Mouse (Mus musculus) CH12F3 (cell line): ENCODE measurements around the gene Srp14.

Source experiments
- in situ Hi-C: fragments of 300-500 bp; cut with MboI; formaldehyde crosslinking; loops from 2 replicates; pipeline ENCODE4 v1.14.3; 2020; ENCODE audit warnings: low sequenced_read_pairs

The Srp14 gene

DNA sequence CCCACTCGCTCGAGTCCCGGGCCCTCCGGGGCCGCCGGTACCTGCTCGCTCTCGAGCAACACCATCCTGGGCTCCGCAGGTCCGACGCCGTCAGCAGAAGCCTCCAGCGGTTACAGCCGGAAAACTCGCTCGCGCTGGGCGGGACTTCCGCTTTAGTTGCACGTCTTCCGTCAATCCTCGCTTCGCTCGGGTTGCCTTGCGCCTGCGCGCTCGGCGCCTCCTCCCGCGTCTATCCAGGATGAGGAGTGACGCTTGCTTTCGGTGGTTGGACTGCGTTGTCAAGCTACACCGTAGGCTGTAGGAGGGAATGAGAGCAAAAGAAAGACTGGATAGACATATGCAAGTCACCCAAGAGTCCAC lies at the start of gene Srp14:
Srp14 (minus strand) TSS at position 162 of the 360 bp plus-strand sequence.
- in situ Hi-C loops: loop anchor here (25.0 kb wide), 1 partner anchor 258 kb away; the partner anchor contains the start of genes Inafm2 and Plcb2

DNA sequence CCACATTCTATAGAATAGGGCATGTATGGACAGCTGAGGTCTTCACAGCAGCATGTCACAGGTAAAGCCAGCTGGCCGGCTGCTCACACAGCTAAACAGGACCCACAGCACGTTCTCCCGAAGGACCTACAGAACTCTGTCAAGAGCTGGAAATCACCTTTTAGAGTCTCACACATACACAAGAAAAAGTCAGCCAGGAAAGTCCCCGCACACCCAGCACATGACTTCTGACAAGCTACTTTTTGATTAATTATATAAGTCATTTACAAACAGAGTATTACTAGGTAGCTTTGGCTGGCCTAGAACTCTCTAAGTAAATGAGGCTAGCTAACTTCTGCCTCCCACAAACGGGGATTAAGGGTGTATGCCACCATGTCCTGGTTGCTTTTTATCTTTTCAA lies 47.0 kb upstream of the Srp14 start:
- in situ Hi-C loops: no loop called here

DNA sequence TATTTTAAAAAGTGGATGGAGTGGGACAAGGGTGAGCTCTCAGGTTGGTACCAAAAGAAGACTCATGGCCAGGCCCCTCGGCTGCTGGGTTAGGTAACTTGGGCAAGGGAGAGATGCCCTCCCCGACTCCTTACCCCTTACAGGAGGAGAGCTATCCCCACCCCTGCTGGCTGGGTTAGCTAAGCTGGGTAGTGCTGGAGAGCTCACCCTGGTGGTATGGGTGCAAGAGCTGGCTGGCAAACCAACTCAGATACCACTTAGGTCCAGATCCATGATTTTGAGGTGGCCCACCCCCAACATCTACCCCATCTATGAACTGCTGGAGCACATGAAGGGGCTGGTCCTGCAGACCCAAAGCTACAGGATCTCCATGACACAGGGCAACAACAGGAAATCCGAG lies 45.3 kb upstream of the Srp14 start:
- in situ Hi-C loops: no loop called here

DNA sequence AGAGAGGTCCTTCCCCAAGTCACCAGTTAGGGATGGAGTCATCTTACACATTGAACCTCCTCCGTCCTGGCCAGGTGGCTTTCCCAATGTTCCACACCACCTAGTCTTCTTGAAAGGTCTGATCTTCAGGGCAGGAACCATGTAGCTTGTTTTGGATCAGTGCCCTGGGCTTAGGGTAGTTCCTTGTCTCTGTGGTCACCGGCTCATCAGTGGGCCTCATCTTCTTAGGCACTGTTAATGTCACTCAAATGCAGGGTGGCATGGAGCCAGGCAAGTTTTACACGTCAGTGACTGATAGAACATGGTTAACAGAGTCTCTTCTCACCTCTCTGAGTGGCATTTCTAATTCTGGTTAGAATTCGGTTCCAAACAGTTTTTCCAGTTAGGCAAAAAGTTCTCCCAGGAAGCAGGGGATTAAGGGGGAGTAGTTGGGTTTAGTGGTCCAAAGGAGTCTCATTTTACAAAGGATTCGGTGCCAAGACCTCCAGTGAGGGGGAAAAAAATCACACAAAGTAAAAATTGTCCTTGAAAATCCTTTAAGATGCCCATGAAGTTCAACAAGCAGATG lies 43.7 kb upstream of the Srp14 start:
- in situ Hi-C loops: no loop called here

DNA sequence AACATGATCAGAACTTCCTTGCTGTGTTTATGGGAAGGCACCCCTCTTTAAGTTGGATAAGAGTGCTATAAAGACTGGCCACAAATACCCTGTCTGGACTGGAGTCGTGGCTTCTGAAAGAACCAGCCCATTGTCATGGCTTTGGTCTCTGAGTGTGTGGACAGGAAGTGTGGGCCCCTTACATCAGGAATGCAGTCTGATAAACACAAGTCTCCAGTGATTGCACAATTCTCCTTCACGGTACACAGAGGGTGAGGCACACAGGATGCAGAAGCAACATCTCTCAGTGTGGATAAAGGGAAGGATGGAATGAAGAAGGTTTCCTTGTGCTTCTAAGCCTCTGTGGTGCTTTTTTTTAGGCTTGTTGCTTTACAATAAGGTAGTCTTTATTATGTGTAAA lies 42.8 kb upstream of the Srp14 start:
- in situ Hi-C loops: no loop called here

DNA sequence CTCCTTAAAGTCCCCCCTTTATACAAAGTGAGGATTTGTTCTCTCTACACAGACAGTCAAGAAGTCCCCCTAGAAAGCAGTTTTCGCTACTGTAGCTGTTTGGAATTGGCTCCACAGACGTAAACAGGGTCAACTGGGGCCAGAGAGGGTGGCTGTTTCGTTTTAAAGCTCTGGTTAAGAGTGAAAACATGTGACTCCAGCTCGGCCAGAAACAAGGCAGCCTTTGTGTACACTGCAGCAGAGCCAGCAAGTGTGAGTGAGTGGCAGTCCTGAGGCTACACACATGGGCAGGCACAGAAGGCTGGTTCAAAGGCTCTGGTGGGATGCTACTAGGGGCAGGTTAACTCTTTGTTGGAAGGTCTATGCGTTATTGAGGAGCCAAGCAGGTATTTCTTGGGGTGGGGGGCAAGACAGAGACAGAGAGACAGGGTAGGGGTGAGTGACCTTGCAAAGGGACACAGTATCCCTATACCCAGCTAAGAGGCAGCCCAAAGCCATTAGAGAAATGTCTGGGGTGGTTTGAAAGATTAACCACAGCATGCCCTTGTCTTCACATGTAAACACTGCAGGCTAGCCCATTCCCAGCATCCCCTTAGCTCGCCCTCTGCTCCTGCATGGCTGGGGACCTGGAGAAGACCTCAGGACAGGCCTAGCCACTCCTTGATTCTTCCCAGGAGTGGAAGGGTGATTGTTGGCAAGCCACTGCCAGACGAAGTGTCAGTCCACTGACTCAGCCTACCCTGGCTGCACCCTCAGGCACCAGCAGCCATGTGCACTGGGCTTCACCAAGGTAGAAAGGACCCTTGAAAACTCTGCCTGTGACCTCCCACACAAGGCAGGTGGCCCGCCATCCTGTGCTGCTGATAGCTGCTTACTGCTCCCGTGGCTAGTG lies 40.8 kb upstream of the Srp14 start:
- in situ Hi-C loops: no loop called here

DNA sequence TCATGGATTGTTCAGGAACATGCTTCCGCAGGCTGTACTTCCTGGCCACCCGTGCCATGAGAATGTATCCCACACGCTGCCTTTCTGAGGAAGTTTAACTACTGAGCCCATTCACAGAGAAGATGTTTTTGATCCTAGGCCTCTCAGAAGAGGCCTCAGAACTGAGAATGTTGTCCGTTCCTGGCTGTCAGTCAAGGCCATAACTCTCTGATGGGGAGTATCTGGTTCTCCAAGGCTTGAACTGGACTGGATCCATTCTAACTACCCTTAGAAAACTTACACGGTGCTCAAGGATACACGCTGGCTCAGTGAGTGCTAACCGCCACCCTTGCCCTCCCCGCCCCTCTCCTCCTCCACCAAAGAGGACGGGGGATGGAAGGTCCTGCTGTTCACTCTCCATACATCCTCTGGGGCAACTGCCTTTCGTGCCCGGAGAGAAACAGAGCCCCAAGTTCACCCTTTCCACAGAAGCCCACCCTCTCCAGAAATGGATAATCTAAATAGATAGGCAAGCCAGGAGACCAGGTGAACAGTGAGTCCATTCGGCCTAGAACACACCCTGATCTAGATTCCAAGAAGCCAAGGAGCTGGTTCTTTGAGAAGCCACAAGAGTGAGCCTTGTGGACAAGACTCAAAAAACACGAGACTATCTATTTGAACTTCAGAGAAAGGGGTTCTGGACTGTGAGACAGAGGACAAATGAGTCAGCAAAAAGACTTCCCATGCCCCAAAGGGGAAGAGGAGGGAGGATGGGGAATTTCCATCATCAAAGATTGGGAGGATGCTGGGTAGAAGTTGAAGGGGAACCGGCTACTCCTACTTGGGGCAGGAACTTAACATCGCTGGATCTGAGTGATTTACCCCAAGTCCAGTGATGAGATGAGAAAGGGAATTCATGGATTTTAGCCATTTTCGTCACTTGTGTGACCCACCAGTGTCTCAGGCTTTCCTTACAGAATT lies 33.2 kb upstream of the Srp14 start:
- in situ Hi-C loops: no loop called here

DNA sequence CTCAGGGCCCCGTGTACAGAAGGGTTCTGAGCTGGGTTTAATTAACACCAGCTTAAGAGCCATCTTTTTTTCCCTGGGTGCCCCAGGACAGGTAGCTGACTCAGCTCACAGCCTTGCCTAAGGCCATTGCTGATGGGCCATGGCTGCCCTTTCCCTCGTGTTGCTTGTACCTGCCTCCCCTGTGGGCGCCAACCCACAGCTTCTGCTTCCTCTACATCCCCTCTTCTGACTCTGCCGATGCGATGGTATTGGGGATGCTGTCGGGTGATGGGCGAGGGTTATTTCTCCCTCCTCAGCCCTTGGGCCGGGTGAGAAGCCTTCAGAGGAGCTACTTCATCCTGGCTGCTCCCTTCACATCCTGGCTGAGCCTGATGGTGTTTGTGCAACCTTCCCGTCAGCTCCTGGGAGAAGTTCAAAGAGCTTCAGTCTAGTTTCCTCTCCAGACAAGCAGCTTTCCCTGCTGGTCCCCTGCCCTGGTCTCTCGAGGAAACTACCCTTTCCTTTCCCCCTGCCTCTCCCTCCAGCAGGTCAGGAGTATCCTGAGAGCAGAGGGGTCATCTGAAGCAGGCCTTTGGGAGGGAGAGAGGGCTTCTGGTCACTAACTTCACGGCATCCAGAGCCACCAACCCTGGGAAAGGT lies 32.4 kb upstream of the Srp14 start:
- in situ Hi-C loops: no loop called here

DNA sequence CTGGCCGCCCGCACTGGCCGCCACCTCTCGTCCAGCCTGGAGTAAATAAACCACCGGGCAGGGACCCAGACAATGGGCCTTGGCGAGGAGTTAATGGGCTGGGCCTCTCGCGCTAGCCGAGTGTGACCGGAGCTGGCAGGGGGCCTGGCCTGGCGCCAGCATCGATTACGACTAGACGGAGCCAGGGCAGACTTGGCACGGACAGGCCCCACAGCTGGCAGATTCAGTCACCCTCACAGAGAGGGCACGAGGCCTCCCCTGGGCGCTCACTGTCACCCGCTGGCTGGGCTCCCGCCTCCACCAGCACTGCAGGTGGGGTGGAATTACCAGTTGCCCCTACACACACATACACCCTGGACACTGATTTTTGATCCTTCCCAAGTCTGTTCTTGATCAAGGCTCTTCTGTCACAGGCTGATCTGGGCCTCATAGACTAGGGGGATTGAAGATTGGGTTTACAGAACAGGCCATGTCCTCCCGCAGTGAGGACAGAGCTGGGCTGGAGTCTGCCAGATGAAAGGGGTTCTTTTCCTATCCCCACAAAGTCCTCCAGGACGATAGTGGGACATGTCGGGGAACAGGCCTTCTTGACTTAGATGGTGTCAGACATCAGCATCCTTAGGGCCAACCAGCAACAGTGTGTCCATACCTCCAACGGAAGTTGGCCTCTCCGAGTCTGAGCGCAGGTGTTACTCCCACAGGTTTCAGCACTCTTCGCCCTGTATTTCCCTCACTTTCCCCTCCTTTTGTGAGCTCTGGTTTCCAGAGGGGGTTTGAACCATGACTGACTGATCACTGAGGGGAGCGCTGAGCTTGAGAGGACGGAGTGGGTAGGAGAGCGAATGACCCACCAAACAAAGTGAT lies 31.2 kb upstream of the Srp14 start:
- in situ Hi-C loops: no loop called here

DNA sequence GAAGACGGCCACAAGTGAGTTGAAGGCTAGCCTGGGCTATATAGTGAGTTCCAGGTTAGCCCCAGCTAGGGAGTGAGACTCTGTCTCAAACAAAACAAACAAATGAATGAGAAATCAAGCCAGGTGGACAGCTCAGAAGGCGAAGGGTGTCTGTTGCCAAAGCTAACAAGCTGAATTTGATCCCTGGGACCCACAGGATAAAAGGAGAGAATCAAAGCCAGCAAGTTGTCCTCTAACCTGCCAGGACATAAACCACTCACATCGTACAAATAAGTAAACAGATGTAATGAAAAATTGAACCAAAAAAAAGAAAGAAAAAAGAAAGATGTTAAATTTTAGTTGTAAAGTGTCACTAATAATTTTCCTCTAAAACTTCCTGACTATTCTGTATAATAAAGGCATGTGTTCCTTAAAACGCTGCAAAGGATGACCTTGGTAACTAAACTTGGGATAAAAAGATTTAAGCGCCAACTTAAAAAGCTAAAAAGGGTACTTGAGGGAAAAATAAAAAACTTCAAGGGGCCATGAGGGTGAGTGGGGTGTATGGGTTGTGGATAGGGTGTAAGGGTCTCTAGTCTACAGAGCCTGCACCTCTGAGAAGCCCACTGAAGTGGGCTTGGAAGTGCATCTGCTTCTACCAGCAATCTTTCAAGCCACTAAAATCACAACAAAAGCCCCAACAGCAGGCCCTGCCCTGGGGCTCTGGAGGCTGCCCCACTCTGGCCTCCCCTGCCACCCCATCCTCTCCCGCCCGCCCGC lies 30.4 kb upstream of the Srp14 start:
- in situ Hi-C loops: no loop called here

DNA sequence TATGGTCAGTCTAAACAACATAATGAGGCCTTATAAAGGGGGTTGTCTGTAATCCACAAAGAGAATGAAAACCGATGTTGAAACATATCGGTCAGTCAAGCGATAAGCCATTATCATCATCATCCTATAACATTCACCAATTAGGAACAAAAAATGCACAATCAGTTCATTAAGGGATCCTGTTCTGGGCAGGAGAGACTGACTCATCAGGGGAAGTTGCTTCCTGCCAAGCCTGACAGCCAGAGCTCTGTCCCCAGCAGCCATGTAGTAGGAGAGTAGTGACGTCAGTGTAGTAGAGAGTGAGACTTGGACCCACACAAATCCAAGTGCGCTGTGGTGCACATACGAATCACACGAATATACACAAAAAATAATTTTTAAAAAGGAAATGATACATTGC lies 27.6 kb upstream of the Srp14 start:
- in situ Hi-C loops: no loop called here

DNA sequence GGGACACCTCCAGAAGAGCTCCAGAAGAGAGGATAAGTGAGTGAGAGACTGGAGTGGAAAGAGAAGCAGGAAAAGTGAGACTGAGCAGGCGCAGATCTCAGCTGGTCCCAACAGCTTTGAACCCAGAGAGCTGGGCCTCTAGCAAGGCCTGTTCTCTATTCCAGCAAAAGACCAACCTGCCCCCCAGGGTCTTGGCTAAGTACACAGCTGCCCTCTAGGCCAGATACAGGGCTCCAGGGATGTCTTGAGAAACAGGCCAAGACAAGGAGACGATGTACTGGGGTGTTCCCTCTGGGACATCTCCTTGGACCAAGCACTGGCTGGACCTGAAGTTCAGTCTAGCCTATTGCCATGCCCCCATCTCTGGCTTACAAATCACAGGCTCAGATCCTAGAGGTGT lies 20.7 kb upstream of the Srp14 start:
- in situ Hi-C loops: no loop called here

DNA sequence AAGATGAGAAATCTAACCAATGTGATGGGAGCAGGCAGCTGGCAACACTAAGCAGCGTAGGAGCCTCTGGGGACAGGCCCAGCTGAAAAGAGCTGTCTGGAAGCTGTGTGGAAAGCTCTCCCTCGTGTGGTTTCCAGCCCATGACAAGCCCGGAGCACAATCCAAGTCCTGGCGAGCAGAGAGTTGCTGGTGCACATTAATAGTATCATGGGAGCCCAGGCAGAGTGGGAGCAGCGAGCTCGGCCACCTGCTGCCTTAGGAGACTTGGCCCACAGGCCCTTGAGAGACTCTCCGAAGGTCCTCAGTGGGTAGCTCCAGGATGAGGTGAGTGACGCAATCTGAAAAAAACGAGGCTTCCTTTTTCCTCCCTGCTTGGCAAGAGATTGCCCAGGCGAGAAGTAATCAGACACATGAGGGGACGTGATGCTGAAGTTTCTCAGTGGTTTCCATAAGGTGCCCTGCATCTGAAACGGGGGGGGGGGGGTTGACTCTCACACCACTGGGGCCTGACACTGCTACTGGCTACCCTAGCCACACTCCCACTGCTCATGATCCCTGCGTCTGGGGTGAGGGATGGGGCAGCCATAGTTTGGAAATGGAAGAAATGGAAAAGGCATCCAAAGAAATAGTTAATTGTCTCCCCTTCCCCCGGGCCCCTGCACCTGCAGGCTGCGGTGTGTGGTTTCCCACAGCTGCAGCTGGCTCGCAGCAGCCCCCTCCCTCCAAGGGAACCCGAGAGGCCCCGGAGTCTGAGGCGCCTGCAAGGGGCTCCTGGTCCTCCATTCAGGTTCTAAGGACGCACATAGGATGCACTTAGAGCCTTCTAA lies 19.8 kb upstream of the Srp14 start:
- in situ Hi-C loops: loop anchor here (25.0 kb wide), 1 partner anchor 238 kb away; the partner anchor contains the start of genes Inafm2 and Plcb2

DNA sequence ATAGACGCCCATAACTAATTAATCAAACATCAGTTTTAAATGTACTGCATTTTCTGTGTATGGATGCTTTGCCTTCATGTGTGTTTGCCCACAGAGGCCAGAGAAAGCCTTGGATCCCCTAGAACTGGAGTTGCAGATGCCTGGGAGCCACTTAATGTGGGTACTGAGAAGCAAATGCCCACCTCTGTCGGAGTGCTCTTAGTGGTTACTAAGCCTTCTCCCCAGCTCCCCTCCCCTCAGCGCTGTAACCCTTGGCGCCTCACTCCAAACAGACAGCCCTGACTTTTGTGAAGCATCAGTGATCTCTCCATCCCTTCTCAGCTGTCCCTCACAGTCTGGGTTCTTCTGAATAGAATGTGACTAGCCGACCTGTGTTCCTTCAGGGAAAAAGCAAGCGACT lies 19.0 kb upstream of the Srp14 start:
- in situ Hi-C loops: loop anchor here (25.0 kb wide), 1 partner anchor 239 kb away; the partner anchor contains the start of genes Inafm2 and Plcb2

DNA sequence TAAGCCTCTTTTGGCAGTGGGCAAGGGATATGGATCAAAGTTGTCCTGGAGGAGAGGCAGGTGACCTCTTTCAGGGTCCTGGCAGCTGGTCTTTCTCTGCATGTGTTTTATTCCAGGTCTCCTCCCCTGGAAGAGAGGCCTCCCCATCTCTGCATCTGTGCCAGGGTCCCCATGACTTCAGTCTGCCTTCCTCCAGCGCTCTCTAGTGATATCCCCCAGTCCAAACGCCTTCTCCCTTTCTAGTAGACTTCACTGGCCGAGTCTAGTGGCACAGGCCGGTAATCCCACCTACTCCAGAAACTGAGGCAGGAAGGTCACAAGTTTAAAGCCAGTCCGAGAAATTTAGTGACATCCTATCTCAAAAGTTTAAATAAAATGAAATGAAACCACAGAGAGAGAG lies 18.4 kb upstream of the Srp14 start:
- in situ Hi-C loops: loop anchor here (25.0 kb wide), 1 partner anchor 239 kb away; the partner anchor contains the start of genes Inafm2 and Plcb2

DNA sequence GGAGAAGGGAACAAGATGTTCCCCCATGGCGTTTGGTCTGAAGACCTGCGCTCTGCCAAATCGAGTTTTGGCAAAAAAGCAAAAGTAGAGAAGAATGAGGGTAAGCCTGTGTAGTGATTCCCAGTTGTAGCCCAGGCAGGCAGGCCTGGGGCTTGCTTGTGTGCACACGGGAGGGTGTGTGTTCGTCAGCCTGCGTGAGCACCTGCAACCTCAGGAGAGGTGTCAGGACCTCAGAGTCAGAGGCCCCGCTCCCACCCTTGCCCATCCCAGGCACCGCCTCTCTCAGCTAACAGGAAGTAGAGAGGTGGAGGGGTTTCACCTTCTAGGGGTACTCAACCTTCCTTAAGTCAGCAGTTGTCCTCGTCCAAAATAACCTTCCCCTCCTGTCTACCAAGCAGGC lies 15.5 kb upstream of the Srp14 start:
- in situ Hi-C loops: loop anchor here (25.0 kb wide), 1 partner anchor 242 kb away; the partner anchor contains the start of genes Inafm2 and Plcb2

DNA sequence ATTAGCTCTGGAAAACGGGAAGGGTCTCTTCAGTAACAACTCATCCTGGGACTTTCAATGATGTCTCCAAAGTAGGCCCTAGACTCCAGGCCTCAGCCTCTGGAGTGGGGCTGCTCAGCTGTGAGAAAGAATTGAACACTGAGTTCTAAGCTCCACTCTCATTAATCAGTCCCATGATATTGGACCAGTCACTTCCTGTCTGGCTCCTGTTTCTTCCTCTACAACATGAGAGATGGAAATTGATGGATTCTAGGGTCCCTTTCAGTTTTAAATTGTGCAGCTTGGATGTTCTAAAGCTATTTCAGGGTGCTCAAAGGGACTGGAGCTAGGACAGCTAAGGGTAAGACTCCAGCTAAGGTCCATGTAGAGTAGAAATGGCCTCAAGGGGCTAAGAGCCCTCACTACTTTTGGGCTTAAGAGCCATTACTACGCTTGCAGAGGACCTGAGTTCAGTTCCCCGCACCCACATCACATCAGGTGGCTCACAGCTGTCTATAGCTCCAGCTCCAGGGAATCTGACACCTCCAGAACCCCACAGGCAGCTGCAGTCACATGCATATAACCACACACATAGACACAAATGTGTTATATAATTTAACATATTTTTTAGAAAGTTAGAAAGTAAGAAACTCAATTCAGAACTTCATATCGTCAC lies 12.4 kb upstream of the Srp14 start:
- in situ Hi-C loops: loop anchor here (25.0 kb wide), 1 partner anchor 245 kb away; the partner anchor contains the start of genes Inafm2 and Plcb2
